Mouse (Mus musculus): Measurements from ENCODE around the gene Dnaaf1. TPM values are rescaled to one million over a fixed set of nuclear protein-coding genes. Genes with fewer than 3 reads are reported as not detected.
A peak's percentile ranks its signal among the peaks of the same experiment; 100 is the strongest.

The Dnaaf1 gene
- polyA plus RNA-seq, 1 experiment from 2014 or later, result 0.19 TPM

- 91% methylated on average over 9 of the region's 9 CpGs for WGBS
Measured at GRCm38 (mm10) chr8:119632246-119632645, 57.2 kb downstream of the Dnaaf1 start.

GRCm38 (mm10) chr8:119632909-119633308 is 57.9 kb downstream of the Dnaaf1 start:
- Histone ChIP-seq H3K27ac (replicated peaks) (peak overlapping the region; percentile 42; the same call in 1 of the 2 replicates), H3K9me3 (replicated peaks) (no peaks in the 10 kb centered on the region), H3K4me1 (peaks cover 56% of the 10 kb centered on the region), H3K4me3 (no peak overlapping the region), H3K27me3 (ENCODE audit: low read depth, poor library complexity, severe bottlenecking) (peaks cover 61% of the 10 kb centered on the region), H3K36me3 (no peaks in the 10 kb centered on the region)
- DNase-seq (ENCODE audit: low spot score), result no peak
- WGBS, result 49% methylated on average over 29 of the region's 29 CpGs

More at GRCm38 (mm10) chr8:119632246-119632645, 57.2 kb downstream of the Dnaaf1 start:
- peaks cover 55% of the 10 kb centered on the region for H3K27me3 ChIP-seq (ENCODE audit: low read depth, poor library complexity, severe bottlenecking)
- no peaks in the 10 kb centered on the region for H3K36me3 ChIP-seq
- peaks cover 63% of the 10 kb centered on the region for H3K4me1 ChIP-seq
- no peaks in the 10 kb centered on the region for H3K9me3 ChIP-seq (replicated peaks)
- DNase-seq (ENCODE audit: low spot score), result no peak
- H3K4me3 ChIP-seq, result no peak overlapping the region
- no peak overlapping the region for H3K27ac ChIP-seq (replicated peaks)

- peaks cover 48% of the 10 kb centered on the region for H3K4me1 ChIP-seq
- no peaks in the 10 kb centered on the region for H3K9me3 ChIP-seq (replicated peaks)
- H3K27me3 ChIP-seq (ENCODE audit: low read depth, poor library complexity, severe bottlenecking), result peaks cover 63% of the 10 kb centered on the region
- peak overlapping the region; percentile 76 for H3K27ac ChIP-seq (replicated peaks)
- 0 out of 2 replicates have a peak overlapping the region, but pooled peaks have one; percentile 14 for H3K4me3 ChIP-seq
- H3K36me3 ChIP-seq, result no peaks in the 10 kb centered on the region
- DNase-seq (ENCODE audit: low spot score), result peak; percentile 52
- 22% methylated on average over 14 of the region's 14 CpGs for WGBS
Measured at GRCm38 (mm10) chr8:119634616-119635336, 59.7 kb downstream of the Dnaaf1 start.

GRCm38 (mm10) chr8:119635378-119635777 is 60.3 kb downstream of the Dnaaf1 start, which contains the start of gene Kcng4:
Gene Kcng4, minus strand, starts transcription at chr8:119635680.
- no peak for DNase-seq (ENCODE audit: low spot score)
- Histone ChIP-seq H3K4me1 (peaks cover 47% of the 10 kb centered on the region), H3K27me3 (ENCODE audit: low read depth, poor library complexity, severe bottlenecking) (peaks cover 63% of the 10 kb centered on the region), H3K27ac (replicated peaks) (peak within 1 kb of the TSS; percentile 76), H3K4me3 (0 out of 2 replicates have a peak within 1 kb of the TSS, but pooled peaks have one; percentile 14), H3K9me3 (replicated peaks) (no peaks in the 10 kb centered on the region), H3K36me3 (no peaks in the 10 kb centered on the region)
- WGBS, result 38% methylated on average over 6 of the region's 6 CpGs

GRCm38 (mm10) chr8:119635958-119636357 is 60.9 kb downstream of the Dnaaf1 start:
- Histone ChIP-seq H3K4me1 (peaks cover 41% of the 10 kb centered on the region), H3K27me3 (ENCODE audit: low read depth, poor library complexity, severe bottlenecking) (peaks cover 63% of the 10 kb centered on the region)
- WGBS, result 68% methylated on average over 2 of the region's 2 CpGs

GRCm38 (mm10) chr8:119636766-119637165 is 61.7 kb downstream of the Dnaaf1 start:
- Histone ChIP-seq H3K4me3 (no peak overlapping the region), H3K9me3 (replicated peaks) (no peaks in the 10 kb centered on the region), H3K27ac (replicated peaks) (no peak overlapping the region), H3K4me1 (peaks cover 37% of the 10 kb centered on the region), H3K27me3 (ENCODE audit: low read depth, poor library complexity, severe bottlenecking) (peaks cover 61% of the 10 kb centered on the region), H3K36me3 (no peaks in the 10 kb centered on the region)
- WGBS, result 74% methylated on average over 7 of the region's 7 CpGs
- no peak for DNase-seq (ENCODE audit: low spot score)

More at GRCm38 (mm10) chr8:119635958-119636357, 60.9 kb downstream of the Dnaaf1 start:
- Histone ChIP-seq H3K36me3 (no peaks in the 10 kb centered on the region), H3K4me3 (no peak overlapping the region), H3K27ac (replicated peaks) (peak overlapping the region; percentile 76), H3K9me3 (replicated peaks) (no peaks in the 10 kb centered on the region)
- no peak for DNase-seq (ENCODE audit: low spot score)

- DNase-seq (ENCODE audit: low spot score), result no peak
- no peak overlapping the region for H3K4me3 ChIP-seq
- H3K27ac ChIP-seq (replicated peaks), result no peak overlapping the region; the same call in 1 of the 2 replicates
- no peaks in the 10 kb centered on the region for H3K36me3 ChIP-seq
- H3K27me3 ChIP-seq (ENCODE audit: low read depth, poor library complexity, severe bottlenecking), result peaks cover 54% of the 10 kb centered on the region
- peaks cover 37% of the 10 kb centered on the region for H3K4me1 ChIP-seq
- no peaks in the 10 kb centered on the region for H3K9me3 ChIP-seq (replicated peaks)
- whole genome bisulfite sequencing, result 89% methylated on average over 4 of the region's 4 CpGs
Measured at GRCm38 (mm10) chr8:119637381-119637780, 62.3 kb downstream of the Dnaaf1 start.

- Histone ChIP-seq H3K4me3 (no peak overlapping the region), H3K9me3 (replicated peaks) (no peaks in the 10 kb centered on the region), H3K36me3 (no peaks in the 10 kb centered on the region), H3K27me3 (ENCODE audit: low read depth, poor library complexity, severe bottlenecking) (peaks cover 46% of the 10 kb centered on the region), H3K27ac (replicated peaks) (no peak overlapping the region), H3K4me1 (peaks cover 29% of the 10 kb centered on the region)
- no peak for DNase-seq (ENCODE audit: low spot score)
- WGBS, result 86% methylated on average over 6 of the region's 6 CpGs
Measured at GRCm38 (mm10) chr8:119638261-119638660, 63.2 kb downstream of the Dnaaf1 start.

GRCm38 (mm10) chr8:119639798-119640197 is 64.8 kb downstream of the Dnaaf1 start:
- Histone ChIP-seq H3K9me3 (replicated peaks) (no peaks in the 10 kb centered on the region), H3K27me3 (ENCODE audit: low read depth, poor library complexity, severe bottlenecking) (peaks cover 30% of the 10 kb centered on the region), H3K4me3 (no peak overlapping the region), H3K36me3 (no peaks in the 10 kb centered on the region), H3K4me1 (peaks cover 21% of the 10 kb centered on the region), H3K27ac (replicated peaks) (no peak overlapping the region)
- no peak for DNase-seq (ENCODE audit: low spot score)
- 83% methylated on average over 7 of the region's 7 CpGs for WGBS

- no peak overlapping the region for H3K4me3 ChIP-seq
- DNase-seq (ENCODE audit: low spot score), result no peak
- peaks cover 18% of the 10 kb centered on the region for H3K27me3 ChIP-seq (ENCODE audit: low read depth, poor library complexity, severe bottlenecking)
- peaks cover 14% of the 10 kb centered on the region for H3K4me1 ChIP-seq
- no peaks in the 10 kb centered on the region for H3K36me3 ChIP-seq
- no peak overlapping the region for H3K27ac ChIP-seq (replicated peaks)
- WGBS, result 84% methylated on average over 5 of the region's 5 CpGs
- no peaks in the 10 kb centered on the region for H3K9me3 ChIP-seq (replicated peaks)
Measured at GRCm38 (mm10) chr8:119641058-119641457, 66.0 kb downstream of the Dnaaf1 start.

- Histone ChIP-seq H3K27ac (replicated peaks) (no peak overlapping the region), H3K4me1 (peaks cover 6% of the 10 kb centered on the region; the same call in 1 of the 2 replicates), H3K4me3 (no peak overlapping the region), H3K36me3 (no peaks in the 10 kb centered on the region), H3K27me3 (ENCODE audit: low read depth, poor library complexity, severe bottlenecking) (0 out of 2 replicates have a peak, but pooled peaks cover under 1% of the 10 kb centered on the region), H3K9me3 (replicated peaks) (peaks cover 5% of the 10 kb centered on the region; the same call in 1 of the 2 replicates)
- 87% methylated on average over 1 of the region's 1 CpGs for WGBS
- no peak for DNase-seq (ENCODE audit: low spot score)
Measured at GRCm38 (mm10) chr8:119642960-119643359, 67.9 kb downstream of the Dnaaf1 start.

- Histone ChIP-seq H3K4me1 (peaks cover 6% of the 10 kb centered on the region; the same call in 1 of the 2 replicates), H3K4me3 (no peak overlapping the region), H3K27me3 (ENCODE audit: low read depth, poor library complexity, severe bottlenecking) (no peaks in the 10 kb centered on the region), H3K36me3 (no peaks in the 10 kb centered on the region), H3K27ac (replicated peaks) (no peak overlapping the region), H3K9me3 (replicated peaks) (peaks cover 5% of the 10 kb centered on the region; the same call in 1 of the 2 replicates)
- 87% methylated on average over 17 of the region's 17 CpGs for WGBS
- DNase-seq (ENCODE audit: low spot score), result no peak
Measured at GRCm38 (mm10) chr8:119644429-119644960, 69.5 kb downstream of the Dnaaf1 start.
